Mouse (Mus musculus): ENCODE results near the gene Dctn3.

Dctn3 gene

GRCm38 (mm10) chr4:41739260-41739659 lies 16.3 kb upstream of the Dctn3 start:
- no peak for ATAC-seq (ENCODE audit: insufficient number of reproducible peaks, low FRiP score, low TSS enrichment)

GRCm38 (mm10) chr4:41738256-41738603 lies 15.3 kb upstream of the Dctn3 start:
- no peak for ATAC-seq (ENCODE audit: insufficient number of reproducible peaks, low FRiP score, low TSS enrichment)

DNA sequence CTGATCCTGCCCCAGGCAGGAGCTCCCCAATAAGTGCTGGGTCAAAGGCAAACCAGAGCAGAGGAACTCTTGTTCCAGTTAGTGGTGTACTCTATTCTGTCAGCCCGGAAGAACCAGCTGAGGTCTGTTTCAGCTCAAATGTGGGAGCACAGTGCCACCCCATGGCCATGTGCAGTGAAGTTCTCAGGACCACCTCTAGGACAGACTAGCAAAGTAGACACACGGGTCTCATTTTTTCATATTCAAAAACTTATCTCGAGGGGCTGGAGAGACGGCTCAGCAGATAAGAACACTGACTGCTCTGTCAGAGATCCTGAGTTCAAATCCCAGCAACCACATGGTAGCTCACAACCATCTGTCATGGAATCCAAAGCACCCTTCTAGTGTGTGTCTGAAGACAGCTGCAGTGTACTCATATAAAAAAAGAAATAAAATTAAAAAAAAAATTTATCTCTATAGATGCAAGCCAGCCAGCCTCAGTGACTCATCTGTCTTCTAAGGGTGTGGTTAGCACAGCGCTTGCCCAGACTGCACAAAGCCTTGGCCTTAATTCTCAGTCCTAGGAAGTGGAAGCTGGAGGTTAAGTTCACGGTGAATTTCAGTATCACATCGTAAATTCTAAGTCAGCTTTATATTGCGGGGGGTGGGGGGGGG lies 14.8 kb upstream of the Dctn3 start:
- 0 out of 2 replicates have a peak, but pooled peaks have one; percentile 15 for ATAC-seq (ENCODE audit: insufficient number of reproducible peaks, low FRiP score, low TSS enrichment)

DNA sequence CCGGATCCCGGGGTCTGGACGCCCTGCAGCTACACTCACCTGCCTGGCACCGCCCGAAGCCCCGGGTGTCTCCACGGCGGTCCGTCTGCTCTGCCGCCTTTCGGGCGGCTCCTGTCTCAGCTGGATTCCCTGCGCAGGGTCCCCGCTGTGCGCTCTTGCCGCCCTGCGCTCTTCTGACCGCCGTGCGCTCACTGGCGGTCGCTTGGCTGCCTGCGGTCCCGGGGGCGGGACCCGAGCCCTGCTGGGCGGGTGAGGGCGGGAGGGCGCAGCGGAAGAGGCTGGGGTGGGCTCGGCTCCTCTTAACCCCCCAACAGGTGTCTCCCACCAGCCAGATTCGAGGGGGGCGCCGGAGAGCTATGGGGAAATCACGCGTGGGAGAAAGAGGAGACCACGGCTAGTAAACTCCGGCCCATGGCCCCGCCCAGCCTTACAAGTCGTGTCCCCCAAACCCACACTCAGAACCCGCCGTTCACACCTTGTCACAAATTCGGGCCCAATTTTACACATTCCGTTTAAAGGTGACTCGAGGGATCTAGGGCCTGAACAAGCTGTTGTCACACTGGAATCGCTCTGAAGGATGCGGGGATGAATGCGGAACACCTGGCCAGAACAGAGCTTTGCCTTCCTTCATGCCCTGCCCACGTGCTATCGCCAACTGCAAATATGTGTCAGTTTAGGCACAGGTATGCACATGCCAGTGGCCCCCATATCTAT lies 8.2 kb upstream of the Dctn3 start, which contains the start of gene Arid3c:
Gene Arid3c (minus strand): TSS at position 91 of the 714 bp plus-strand sequence.
- 0 out of 2 replicates have a peak, but pooled peaks have one; percentile 45 for ATAC-seq (ENCODE audit: insufficient number of reproducible peaks, low FRiP score, low TSS enrichment)

DNA sequence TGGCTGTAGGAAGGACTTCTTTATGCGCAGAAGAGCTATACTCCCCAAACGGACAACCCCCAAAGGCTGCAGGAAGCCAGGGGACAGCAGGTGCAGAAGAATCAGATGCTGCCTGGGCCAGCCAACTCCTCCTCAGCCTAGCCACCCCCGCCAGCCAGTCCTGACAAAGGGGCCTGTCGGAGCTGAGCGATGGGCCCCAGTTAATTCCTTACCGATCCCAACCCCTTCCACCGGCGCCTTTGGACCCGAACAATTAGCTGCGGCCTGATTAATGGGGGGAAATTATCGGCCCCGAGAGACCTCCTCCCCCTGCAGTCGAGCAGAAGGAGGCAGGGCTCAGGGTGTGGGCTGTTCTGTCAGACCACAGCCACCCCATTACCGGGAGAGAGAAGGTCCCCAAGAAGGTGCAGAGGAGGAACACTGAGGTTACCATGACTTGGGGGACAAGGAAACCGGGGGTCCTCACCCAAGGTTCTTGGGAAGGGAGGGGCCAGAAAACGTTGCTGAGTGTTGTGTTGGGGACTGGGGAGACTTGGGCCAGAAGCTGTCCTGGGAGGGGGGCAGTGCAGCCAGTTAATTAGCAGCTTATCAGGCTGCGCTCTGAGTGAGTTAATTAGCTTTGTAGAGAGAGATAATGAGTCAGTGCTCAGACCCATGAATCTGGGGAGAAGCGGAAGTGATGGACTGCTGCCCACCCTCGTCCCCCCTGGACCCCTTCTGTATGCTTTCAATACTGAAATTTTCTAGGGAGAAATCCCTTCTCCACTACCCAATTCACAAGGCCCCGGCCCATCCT lies 4.1 kb upstream of the Dctn3 start:
- no peak for ATAC-seq (ENCODE audit: insufficient number of reproducible peaks, low FRiP score, low TSS enrichment)

DNA sequence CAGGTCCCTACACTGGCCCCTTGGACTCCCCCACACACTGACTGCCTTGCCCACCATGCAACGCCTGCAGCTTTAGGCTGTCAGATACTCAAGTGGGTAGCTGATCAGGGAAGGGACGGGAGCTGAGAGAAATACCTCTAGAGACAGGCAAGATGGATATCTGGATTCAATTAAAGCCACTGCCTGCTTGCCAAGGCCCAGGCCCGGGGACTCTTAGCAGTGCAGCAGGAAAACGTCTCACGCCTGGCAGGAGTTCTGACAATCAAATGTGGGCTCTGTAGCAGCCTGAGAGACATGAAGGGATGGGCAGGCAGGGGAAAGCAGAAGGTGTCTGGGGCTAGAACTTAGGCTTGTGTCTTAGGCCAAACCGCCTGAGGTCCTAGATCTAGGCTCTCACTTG lies 6.1 kb downstream of the Dctn3 start:
- ATAC-seq (ENCODE audit: insufficient number of reproducible peaks, low FRiP score, low TSS enrichment) = no peak

DNA sequence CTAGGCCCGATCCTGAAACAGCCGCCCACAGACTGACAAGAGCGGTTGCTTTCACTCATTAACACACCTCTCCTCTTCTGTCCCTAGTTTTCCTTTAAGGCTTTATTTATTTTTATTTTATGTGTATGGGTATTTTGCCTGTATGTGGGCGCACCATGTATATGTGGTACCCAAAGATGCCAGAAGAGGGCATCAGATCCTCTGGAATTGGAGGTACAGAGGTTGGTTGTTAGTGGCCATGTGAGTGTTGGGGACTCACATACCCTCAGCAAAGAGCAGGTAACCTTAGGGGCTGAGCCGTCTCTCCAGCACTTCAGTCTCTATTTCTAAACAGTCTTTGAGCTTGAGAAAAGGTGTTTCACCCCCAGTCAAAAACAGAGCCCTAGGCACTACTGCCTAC lies 7.4 kb downstream of the Dctn3 start:
- ATAC-seq (ENCODE audit: insufficient number of reproducible peaks, low FRiP score, low TSS enrichment) = no peak

DNA sequence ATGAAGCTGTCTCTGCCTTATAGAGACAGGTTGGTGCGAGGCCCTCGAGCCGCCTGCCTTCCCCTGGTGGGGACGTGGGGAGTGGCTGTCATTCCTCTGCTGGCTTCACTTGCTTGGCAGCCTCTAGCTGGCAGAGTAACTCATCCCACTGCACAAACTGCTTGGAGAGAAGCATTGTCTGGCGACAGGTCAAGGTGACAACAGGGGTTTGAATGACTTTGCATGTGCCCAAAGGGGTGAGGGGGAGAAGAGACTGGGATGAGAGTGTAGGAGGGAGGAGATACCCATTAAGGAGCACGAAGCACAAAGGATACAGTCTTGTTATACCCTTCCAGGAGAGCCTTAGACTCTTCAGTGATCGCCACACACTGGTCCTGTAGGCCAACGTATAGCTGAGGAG lies 7.9 kb downstream of the Dctn3 start:
- ATAC-seq (ENCODE audit: insufficient number of reproducible peaks, low FRiP score, low TSS enrichment) = no peak

GRCm38 (mm10) chr4:41714276-41714675 lies 8.7 kb downstream of the Dctn3 start:
- ATAC-seq (ENCODE audit: insufficient number of reproducible peaks, low FRiP score, low TSS enrichment) = 0 out of 2 replicates have a peak, but pooled peaks have one; percentile 24

GRCm38 (mm10) chr4:41713197-41714067 lies 9.5 kb downstream of the Dctn3 start, which contains the start of gene Rpp25l:
Rpp25l (minus strand) TSS chr4:41713534.
- ATAC-seq (ENCODE audit: insufficient number of reproducible peaks, low FRiP score, low TSS enrichment) = peak; percentile 38; the same call in 1 of the 2 replicates

DNA sequence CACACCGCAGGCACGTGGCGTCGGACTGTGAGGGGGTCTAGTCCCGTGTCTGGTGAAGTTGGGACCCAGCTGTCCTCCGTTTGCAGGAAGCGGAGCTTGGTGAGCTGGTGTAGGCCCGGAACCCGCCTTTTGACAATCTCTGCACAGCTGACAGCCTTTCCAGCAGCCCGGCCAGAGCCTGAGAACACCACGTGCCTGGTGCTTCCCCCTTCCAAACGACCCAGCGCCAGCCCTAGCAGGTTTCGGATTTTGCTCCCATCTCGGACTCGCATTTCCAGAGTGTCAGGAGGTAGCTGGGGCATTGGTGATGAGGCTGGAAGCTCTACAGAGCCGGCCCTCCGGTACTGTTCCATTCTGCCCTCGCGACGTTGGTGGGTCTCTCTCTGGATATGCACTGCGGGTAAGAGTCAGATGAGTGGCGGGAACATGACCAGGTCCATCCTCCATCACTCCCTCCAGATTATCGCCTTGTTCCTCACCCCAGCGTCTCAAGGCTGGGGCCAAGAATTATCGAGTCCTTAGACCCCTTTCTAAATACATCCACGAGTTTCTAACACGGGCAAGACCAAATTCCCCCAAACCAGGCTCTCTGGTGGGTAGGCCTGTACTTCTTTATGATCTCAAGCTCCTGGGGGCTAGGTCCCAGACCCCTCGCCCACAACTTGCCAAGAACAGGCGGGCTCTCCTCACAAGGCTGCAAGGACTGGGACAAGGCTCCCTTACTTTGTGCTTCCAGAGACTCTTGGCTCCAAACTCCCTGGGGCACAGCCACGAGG lies 10.4 kb downstream of the Dctn3 start:
- no peak for ATAC-seq (ENCODE audit: insufficient number of reproducible peaks, low FRiP score, low TSS enrichment)

- no peak for ATAC-seq (ENCODE audit: insufficient number of reproducible peaks, low FRiP score, low TSS enrichment)
These were observed 11.1 kb downstream of the Dctn3 start for GRCm38 (mm10) chr4:41711705-41712375.

DNA sequence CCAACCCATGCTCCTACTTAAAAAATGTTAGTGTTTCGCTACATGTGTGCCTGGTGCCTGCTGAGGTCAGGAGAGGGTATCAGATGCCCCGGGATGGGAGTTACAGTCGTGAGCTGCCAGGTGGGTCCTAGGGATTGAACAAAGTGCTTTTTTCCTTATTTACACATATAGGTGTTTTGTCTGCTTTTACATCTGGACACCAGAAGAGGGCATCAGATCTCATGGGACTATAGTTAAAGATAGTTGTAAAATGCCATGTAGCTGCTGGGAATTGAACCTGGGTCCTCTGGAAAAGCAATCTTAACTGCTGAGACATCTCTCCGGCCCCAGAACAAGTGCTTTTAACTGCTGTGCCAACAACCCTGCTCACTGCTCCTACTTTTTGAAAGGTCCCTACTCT lies 12.7 kb downstream of the Dctn3 start:
- no peak for ATAC-seq (ENCODE audit: insufficient number of reproducible peaks, low FRiP score, low TSS enrichment)

DNA sequence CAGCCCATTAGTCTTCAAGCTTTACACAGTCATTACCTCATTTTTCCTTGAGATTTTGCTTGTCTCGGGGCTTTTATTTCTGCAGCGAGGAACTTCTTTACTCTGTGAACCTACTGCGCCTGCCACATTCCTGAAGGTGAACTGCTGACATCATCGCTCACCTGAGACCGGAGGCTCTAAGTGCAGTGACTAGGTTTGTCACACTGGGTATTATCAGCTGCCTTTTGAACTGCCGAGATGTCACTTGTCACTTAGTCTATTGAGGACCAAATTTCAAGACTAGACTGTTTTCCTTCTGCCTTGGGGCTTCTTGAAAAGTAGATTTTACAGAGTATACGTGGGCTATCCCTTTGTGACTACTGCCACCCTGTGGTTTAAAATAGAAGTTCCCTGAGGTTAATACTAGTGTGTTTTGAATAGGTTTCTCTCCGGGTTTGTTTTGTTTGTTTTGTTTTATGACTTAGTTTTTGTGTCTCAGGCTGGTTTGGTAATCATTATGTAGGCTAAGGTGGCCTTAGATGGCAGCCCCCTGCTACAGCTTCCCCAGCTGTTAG lies 14.7 kb downstream of the Dctn3 start:
- no peak for ATAC-seq (ENCODE audit: insufficient number of reproducible peaks, low FRiP score, low TSS enrichment)

DNA sequence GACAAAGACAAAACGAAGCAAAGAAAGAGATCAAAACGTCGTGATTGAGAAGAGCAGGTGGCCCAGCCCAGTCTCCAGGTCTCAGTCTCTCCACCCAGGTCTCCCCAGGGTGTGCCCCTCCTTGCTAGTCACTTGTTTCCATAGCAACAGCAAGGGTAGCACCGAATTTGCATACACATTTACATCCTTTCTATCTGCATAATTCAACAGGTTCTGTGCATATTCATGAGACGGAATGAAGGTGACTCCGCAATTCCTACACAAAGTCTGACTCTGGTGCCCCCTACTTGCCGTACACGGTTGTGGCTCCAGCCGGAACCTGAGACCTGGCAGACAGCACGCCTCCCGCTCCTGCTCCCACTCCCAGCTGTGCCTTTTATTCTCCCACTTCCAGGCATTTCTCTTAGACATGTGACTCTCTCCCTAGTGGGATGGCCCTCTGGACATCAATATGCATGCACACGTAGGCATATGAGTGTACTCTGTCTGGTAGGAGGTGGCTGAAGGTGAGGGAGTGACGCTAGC lies 15.9 kb downstream of the Dctn3 start:
- ATAC-seq (ENCODE audit: insufficient number of reproducible peaks, low FRiP score, low TSS enrichment) = peak; percentile 59; the same call in 1 of the 2 replicates

- no peak for ATAC-seq (ENCODE audit: insufficient number of reproducible peaks, low FRiP score, low TSS enrichment)
These were observed 16.8 kb downstream of the Dctn3 start for GRCm38 (mm10) chr4:41705922-41706754.

- no peak for ATAC-seq (ENCODE audit: insufficient number of reproducible peaks, low FRiP score, low TSS enrichment)
These were observed 18.3 kb downstream of the Dctn3 start for GRCm38 (mm10) chr4:41704651-41705050.

Data from cerebellum, adult (tissue).